Mouse (Mus musculus) CH12.LX (cell line): ENCODE data around the gene Las1l.

Source experiments
- CHD1 ChIP-seq: IDR thresholded peaks from 2 replicates; pipeline ENCODE4 v1.6.1; 2012; ENCODE audit warnings: low read depth, low read length, improper control_type of control experiment, inconsistent platforms
- CHD2 ChIP-seq: IDR thresholded peaks from 2 replicates; pipeline ENCODE4 v1.6.1; 2011; ENCODE audit warnings: low read length, improper control_type of control experiment
- CTCF ChIP-seq, 2 experiments: IDR thresholded peaks in 1 of 2; conservative IDR thresholded peaks in 1 of 2; 2 replicates each; pipeline ENCODE4 v1.5.1; 2011 to 2012; ENCODE audit warnings: low read depth in 2 of 2, low read length in 2 of 2, improper control_type of control experiment in 1 of 2, inconsistent platforms in 1 of 2, mild to moderate bottlenecking in 1 of 2, moderate library complexity in 1 of 2
- E2F4 ChIP-seq: IDR thresholded peaks from 2 replicates; pipeline ENCODE4 v1.6.1; 2011; ENCODE audit warnings: low read depth, low read length, improper control_type of control experiment; ENCODE audit not compliant: insufficient replicate concordance
- EP300 ChIP-seq: IDR thresholded peaks from 2 replicates; pipeline ENCODE4 v1.6.1; 2011; ENCODE audit warnings: low read length, improper control_type of control experiment
- ETS1 ChIP-seq: conservative IDR thresholded peaks from 2 replicates; pipeline ENCODE4 v1.6.1; 2012; ENCODE audit warnings: low read depth, mild to moderate bottlenecking, inconsistent platforms, low read length, improper control_type of control experiment, moderate library complexity
- MXI1 ChIP-seq: IDR thresholded peaks from 2 replicates; pipeline ENCODE4 v1.6.1; 2011; ENCODE audit warnings: mild to moderate bottlenecking, low read depth, low read length, improper control_type of control experiment
- POLR2A ChIP-seq: IDR thresholded peaks from 2 replicates; pipeline ENCODE4 v1.6.1; 2011; ENCODE audit warnings: low read depth, mild to moderate bottlenecking, improper control_type of control experiment, low read length
- POLR2AphosphoS2 ChIP-seq: IDR thresholded peaks from 2 replicates; pipeline ENCODE4 v1.6.1; 2011; ENCODE audit warnings: low read depth, low read length, improper control_type of control experiment
- RAD21 ChIP-seq: IDR thresholded peaks from 2 replicates; pipeline ENCODE4 v1.6.1; 2011; ENCODE audit warnings: low read depth, mild to moderate bottlenecking, low read length, improper control_type of control experiment, moderate library complexity
- TCF12 ChIP-seq: IDR thresholded peaks from 2 replicates; pipeline ENCODE4 v1.6.1; 2014; ENCODE audit warnings: low read depth, mild to moderate bottlenecking, inconsistent platforms, low read length, improper control_type of control experiment
- USF2 ChIP-seq: conservative IDR thresholded peaks from 2 replicates; pipeline ENCODE4 v1.6.1; 2011; ENCODE audit warnings: low read depth, low read length, improper control_type of control experiment
- ZKSCAN1 ChIP-seq: IDR thresholded peaks from 2 replicates; pipeline ENCODE4 v1.6.1; 2012; ENCODE audit warnings: low read depth, inconsistent platforms, low read length, improper control_type of control experiment, borderline replicate concordance
- ZNF384 ChIP-seq: IDR thresholded peaks from 2 replicates; pipeline ENCODE4 v1.6.1; 2012; ENCODE audit warnings: low read depth, low read length, improper control_type of control experiment, inconsistent platforms

DNA sequence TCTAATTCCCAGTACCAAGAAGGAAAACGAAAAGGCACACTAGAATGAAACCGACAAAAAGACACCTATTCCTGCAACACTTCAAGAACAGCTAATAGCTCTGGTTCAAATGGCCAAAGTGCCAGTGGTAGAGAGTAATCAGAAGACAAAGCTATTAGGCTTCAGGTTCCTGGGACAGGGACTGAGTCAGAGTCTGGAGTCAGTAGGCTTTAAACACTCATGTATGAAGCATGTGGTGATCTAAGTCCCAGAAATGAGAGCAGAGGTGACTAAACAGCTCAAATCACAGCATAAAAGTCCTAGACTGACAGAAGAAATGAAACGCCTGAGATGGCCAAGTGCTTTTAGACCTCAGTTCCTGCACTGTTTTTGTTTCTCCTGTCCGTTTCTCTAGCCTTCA lies 8.6 kb downstream of the Las1l start:
- no peak for TF ChIP-seq CTCF (conservative IDR thresholded peaks at IDR 0.05 in 1 of 2, IDR thresholded peaks at IDR 0.05 in 1 of 2; ENCODE audit: low read depth in 2 of 2, low read length in 2 of 2)
- TF ChIP-seq EP300, result no peak
- no peak for TF ChIP-seq MXI1
- no peak for TF ChIP-seq USF2
- TF ChIP-seq TCF12, result no peak
- TF ChIP-seq RAD21, result no peak
- TF ChIP-seq POLR2A, result no peak
- no peak for TF ChIP-seq ETS1
- TF ChIP-seq ZKSCAN1, result no peak
- no peak for TF ChIP-seq ZNF384
- no peak for TF ChIP-seq CHD1
- TF ChIP-seq POLR2AphosphoS2, result no peak
- no peak for TF ChIP-seq CHD2
- TF ChIP-seq E2F4, result no peak
